Mouse (Mus musculus): ENCODE measurements around the gene Smpd2. TPM values are rescaled to one million over a fixed set of nuclear protein-coding genes. Genes with fewer than 3 reads are reported as not detected.
A peak's percentile ranks its signal among the peaks of the same experiment; 100 is the strongest.

The Smpd2 gene
- 50.7 and 56.7 TPM in 2 replicates for polyA plus RNA-seq (2014; fragmentation: Nextera tagmentation; extraction: Ambion mirVana)

DNA sequence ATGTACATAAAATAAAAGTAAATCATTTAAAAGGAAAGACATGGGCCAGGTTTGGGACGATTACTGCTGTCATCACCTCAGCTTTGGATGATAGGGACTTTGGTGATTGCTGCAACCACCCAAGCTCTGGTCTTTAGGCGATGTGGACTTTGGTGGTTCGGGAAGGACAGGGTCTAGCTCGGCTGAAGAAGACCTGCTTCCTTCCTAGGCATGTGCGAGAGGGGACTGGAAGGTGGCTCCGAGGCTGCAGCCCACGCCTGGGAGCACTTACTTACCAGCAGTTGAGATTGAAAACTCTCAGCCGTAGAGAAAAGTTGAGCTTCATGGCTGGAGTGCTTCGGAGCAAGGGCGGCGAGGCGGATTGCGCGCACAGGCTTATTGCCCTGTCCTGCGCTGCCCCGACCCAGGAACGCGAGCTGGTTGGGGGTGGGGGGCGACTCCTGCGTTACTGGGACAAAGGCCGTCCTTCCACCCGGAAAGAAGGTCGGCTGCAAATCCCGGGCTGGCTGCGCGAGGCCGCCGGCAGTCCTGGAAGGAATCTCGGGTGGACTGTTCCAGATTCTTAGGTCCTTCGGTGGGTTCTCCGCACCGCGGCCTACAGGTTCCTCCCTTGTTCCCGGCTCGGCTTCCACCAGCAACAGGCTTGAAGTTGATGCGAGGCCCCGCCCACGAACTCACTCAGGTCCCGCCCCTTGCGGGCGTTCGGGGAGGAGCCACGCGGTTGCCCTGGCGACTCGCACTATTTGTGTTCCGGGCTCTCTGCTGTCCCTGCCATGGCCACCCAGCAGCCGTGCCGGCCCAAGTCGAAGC, at the start of gene Smpd2, which contains the start of gene Ppil6:
Smpd2 (minus strand) TSS at position 662 of the 810 bp plus-strand sequence.
Ppil6 (plus strand) TSS at position 732 of the 810 bp plus-strand sequence.
- Histone ChIP-seq H3K4me3 (ENCODE audit: low read depth, low read length) (peak within 1 kb of the TSS; percentile 56), H3K4me2 (ENCODE audit: low read depth, low read length, severe bottlenecking) (peak within 1 kb of the TSS; percentile 86), H3K36me3 (ENCODE audit: control insufficient read depth, insufficient read depth, low read length) (no peaks in the 10 kb centered on the region; the same call in 1 of the 2 replicates), H3K9me3 (ENCODE audit: control insufficient read depth, low read length) (no peaks in the 10 kb centered on the region), H3K9ac (ENCODE audit: low read length) (peak within 1 kb of the TSS; percentile 78), H3K4me1 (replicated peaks; ENCODE audit: control insufficient read depth, insufficient read depth, low read length) (0 out of 2 replicates have a peak, but pooled peaks cover 10% of the 10 kb centered on the region), H3K27ac (ENCODE audit: low read depth, low read length) (no peak within 1 kb of the TSS), H3K27me3 (ENCODE audit: control insufficient read depth, insufficient read depth, low read length) (no peaks in the 10 kb centered on the region)
- WGBS: under 1% methylated on average over 50 of the region's 50 CpGs
- ATAC-seq (replicated peaks; ENCODE audit: low FRiP score) (peak; percentile 98), DNase-seq (ENCODE audit: low spot score) (peak; percentile 98)

DNA sequence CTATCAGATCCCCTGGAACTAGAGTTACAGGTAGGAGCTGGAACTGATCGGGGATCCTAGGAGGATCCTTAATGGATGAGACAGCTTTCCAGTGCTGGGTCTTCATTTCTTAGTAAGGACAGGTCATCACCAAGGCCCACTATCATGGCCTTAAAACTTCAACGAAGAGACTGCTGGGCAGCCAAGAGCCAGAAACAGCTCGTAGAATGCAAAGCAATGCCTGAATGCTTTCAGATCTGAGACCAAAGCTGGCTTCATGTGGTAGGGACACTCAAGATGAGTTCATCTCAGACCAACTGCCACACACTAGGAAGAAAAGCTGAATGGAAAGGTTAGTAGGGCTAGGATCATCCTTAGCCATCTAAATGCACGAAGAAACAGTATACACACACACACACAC, 48.8 kb upstream of the Smpd2 start:
- Histone ChIP-seq H3K36me3 (ENCODE audit: control insufficient read depth, insufficient read depth, low read length) (peaks cover 5% of the 10 kb centered on the region), H3K27ac (ENCODE audit: low read depth, low read length) (no peak overlapping the region), H3K4me2 (ENCODE audit: low read depth, low read length, severe bottlenecking) (no peak overlapping the region), H3K9me3 (ENCODE audit: control insufficient read depth, low read length) (no peaks in the 10 kb centered on the region), H3K4me3 (ENCODE audit: low read depth, low read length) (no peak overlapping the region), H3K27me3 (ENCODE audit: control insufficient read depth, insufficient read depth, low read length) (no peaks in the 10 kb centered on the region), H3K9ac (ENCODE audit: low read length) (no peak overlapping the region), H3K4me1 (replicated peaks; ENCODE audit: control insufficient read depth, insufficient read depth, low read length) (no peaks in the 10 kb centered on the region)
- ATAC-seq (replicated peaks; ENCODE audit: low FRiP score) (no peak), DNase-seq (ENCODE audit: low spot score) (no peak)
- 86% methylated on average over 4 of the region's 4 CpGs for WGBS

DNA sequence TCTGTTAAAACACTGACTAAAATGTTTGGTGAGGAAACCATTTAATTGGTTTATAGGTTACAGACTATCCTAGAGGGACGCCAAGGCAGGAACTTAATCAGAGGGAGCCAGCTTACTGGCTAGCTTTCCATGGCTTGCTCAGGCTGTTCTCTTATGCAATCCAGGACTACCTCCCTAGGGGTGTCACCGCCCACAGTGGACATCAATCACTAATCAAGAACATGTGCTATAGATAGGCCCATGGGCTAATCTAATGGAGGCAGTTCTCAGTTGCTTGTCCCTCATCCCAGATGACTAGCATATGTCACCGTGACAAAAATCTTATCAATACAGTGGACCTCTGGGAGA, 47.8 kb upstream of the Smpd2 start:
- DNase-seq (ENCODE audit: low spot score) (no peak), ATAC-seq (replicated peaks; ENCODE audit: low FRiP score) (no peak)
- Histone ChIP-seq H3K4me2 (ENCODE audit: low read depth, low read length, severe bottlenecking) (no peak overlapping the region), H3K4me3 (ENCODE audit: low read depth, low read length) (no peak overlapping the region), H3K4me1 (replicated peaks; ENCODE audit: control insufficient read depth, insufficient read depth, low read length) (no peaks in the 10 kb centered on the region), H3K27me3 (ENCODE audit: control insufficient read depth, insufficient read depth, low read length) (no peaks in the 10 kb centered on the region), H3K9me3 (ENCODE audit: control insufficient read depth, low read length) (no peaks in the 10 kb centered on the region), H3K36me3 (ENCODE audit: control insufficient read depth, insufficient read depth, low read length) (peaks cover 5% of the 10 kb centered on the region), H3K9ac (ENCODE audit: low read length) (no peak overlapping the region), H3K27ac (ENCODE audit: low read depth, low read length) (no peak overlapping the region)
- WGBS: 95% methylated on average over 3 of the region's 3 CpGs

DNA sequence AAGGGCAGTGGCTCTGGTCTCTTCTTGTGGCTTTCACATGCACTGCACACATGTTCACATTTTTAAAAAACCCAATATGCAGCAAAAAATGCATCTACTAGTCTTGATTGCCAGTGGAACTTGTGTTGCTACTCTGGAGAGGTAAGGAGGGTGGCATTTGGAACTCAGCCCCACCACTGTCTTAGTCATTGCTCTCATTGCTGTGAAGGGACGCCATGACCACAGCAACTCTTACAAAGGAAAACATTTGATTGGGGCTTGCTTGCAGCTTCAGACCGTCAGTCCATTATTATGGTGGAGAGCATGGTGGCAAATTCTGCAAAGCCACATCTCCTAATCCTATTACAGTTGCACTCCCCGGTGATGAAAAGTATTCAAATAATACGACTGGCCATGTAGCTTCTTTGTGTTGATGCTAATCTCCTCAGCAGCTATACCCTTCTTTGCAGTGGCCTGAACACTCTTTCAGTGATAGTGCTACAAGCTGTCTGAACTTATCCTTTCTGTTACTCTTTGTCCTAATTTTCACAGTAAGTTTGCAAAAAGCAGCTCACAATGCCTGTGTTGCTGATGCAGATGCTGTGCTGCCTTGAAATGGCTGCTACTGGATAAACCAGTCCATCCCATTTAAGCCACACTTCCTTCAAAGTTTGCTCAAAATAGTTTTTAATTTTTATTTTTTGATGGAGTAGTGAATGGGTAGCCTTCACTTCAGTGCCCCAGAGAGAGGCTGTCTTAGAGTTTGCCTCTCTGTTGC, 47.2 kb upstream of the Smpd2 start:
- Histone ChIP-seq H3K27me3 (ENCODE audit: control insufficient read depth, insufficient read depth, low read length) (no peaks in the 10 kb centered on the region), H3K27ac (ENCODE audit: low read depth, low read length) (no peak overlapping the region), H3K36me3 (ENCODE audit: control insufficient read depth, insufficient read depth, low read length) (peaks cover 5% of the 10 kb centered on the region), H3K4me2 (ENCODE audit: low read depth, low read length, severe bottlenecking) (no peak overlapping the region), H3K9ac (ENCODE audit: low read length) (no peak overlapping the region), H3K4me1 (replicated peaks; ENCODE audit: control insufficient read depth, insufficient read depth, low read length) (no peaks in the 10 kb centered on the region), H3K9me3 (ENCODE audit: control insufficient read depth, low read length) (no peaks in the 10 kb centered on the region), H3K4me3 (ENCODE audit: low read depth, low read length) (no peak overlapping the region)
- DNase-seq (ENCODE audit: low spot score) (no peak), ATAC-seq (replicated peaks; ENCODE audit: low FRiP score) (no peak)
- 56% methylated on average over 4 of the region's 4 CpGs for WGBS

DNA sequence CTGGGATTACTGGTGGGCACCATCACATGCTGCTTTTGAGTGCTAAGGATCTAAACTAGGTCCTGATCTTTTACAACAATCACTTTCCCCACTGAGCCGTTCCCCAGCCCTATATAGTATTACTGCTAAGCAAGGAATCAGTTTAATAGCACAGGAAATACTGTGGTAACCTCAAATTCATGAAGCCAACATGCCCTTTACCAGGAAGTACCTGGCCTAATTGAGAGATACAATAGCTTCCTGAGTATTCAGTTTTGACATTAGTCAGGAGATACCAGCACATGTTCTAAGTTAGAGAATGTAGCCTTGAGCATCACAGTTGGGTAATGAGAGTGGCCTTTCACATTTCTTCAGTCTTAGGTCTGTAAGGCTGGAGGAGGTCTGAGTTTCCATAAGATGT, 46.5 kb upstream of the Smpd2 start:
- no peak overlapping the region for H3K9ac ChIP-seq (ENCODE audit: low read length)
- no peak overlapping the region for H3K27ac ChIP-seq (ENCODE audit: low read depth, low read length)
- H3K9me3 ChIP-seq (ENCODE audit: control insufficient read depth, low read length): no peaks in the 10 kb centered on the region
- H3K27me3 ChIP-seq (ENCODE audit: control insufficient read depth, insufficient read depth, low read length): no peaks in the 10 kb centered on the region
- H3K36me3 ChIP-seq (ENCODE audit: control insufficient read depth, insufficient read depth, low read length): peaks cover 5% of the 10 kb centered on the region
- H3K4me3 ChIP-seq (ENCODE audit: low read depth, low read length): no peak overlapping the region
- H3K4me2 ChIP-seq (ENCODE audit: low read depth, low read length, severe bottlenecking): no peak overlapping the region
- H3K4me1 ChIP-seq (replicated peaks; ENCODE audit: control insufficient read depth, insufficient read depth, low read length): no peaks in the 10 kb centered on the region
- ATAC-seq (replicated peaks; ENCODE audit: low FRiP score): no peak
- no peak for DNase-seq (ENCODE audit: low spot score)
- WGBS: 87% methylated on average over 1 of the region's 1 CpGs

DNA sequence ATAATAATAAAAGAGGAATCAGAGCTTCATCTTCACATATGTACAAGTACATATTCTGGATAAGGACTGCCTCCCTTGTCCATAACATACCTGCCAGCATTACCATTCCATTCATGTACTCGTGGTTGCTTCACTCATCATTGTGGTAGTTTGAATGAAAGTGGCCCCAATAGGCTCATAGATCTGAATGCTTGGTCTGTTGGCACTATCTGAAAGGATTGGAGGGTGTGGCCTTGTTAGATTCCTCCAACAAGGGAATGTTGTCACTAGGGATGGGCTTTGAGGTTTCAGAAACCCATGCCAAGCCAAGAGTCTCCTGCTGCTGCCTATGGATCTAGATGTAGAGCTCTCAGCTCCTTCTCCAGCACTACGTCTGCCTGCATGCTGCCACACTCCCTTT, 45.8 kb upstream of the Smpd2 start:
- no peak overlapping the region for H3K9ac ChIP-seq (ENCODE audit: low read length)
- no peak overlapping the region for H3K4me3 ChIP-seq (ENCODE audit: low read depth, low read length)
- H3K36me3 ChIP-seq (ENCODE audit: control insufficient read depth, insufficient read depth, low read length): peaks cover 5% of the 10 kb centered on the region
- H3K27ac ChIP-seq (ENCODE audit: low read depth, low read length): no peak overlapping the region
- no peak overlapping the region for H3K4me2 ChIP-seq (ENCODE audit: low read depth, low read length, severe bottlenecking)
- DNase-seq (ENCODE audit: low spot score): no peak
- H3K27me3 ChIP-seq (ENCODE audit: control insufficient read depth, insufficient read depth, low read length): no peaks in the 10 kb centered on the region
- no peaks in the 10 kb centered on the region for H3K9me3 ChIP-seq (ENCODE audit: control insufficient read depth, low read length)
- 93% methylated on average over 2 of the region's 2 CpGs for WGBS
- ATAC-seq (replicated peaks; ENCODE audit: low FRiP score): no peak
- no peaks in the 10 kb centered on the region for H3K4me1 ChIP-seq (replicated peaks; ENCODE audit: control insufficient read depth, insufficient read depth, low read length)

DNA sequence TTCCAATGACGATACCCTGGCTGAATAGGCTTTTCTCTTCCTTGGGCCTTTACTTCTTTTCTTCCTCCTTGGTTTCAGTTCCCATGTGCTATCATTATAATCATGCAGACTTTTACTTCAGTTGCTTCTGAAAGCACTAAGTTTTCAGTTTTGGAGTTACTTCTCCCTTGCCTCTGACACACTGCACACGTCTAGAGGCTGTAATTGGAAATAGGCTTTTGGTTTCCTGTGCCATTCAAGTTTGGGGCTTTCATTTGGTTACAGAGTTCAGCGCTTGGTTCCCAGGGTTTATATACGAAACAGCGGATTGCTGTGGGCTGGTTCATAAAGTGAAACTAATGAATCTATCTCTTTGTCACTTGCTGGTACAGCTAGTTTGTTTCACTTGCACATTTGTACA, 39.8 kb upstream of the Smpd2 start:
- Histone ChIP-seq H3K4me1 (replicated peaks; ENCODE audit: control insufficient read depth, insufficient read depth, low read length) (no peaks in the 10 kb centered on the region), H3K9me3 (ENCODE audit: control insufficient read depth, low read length) (no peaks in the 10 kb centered on the region), H3K9ac (ENCODE audit: low read length) (no peak overlapping the region), H3K4me3 (ENCODE audit: low read depth, low read length) (no peak overlapping the region), H3K27me3 (ENCODE audit: control insufficient read depth, insufficient read depth, low read length) (no peaks in the 10 kb centered on the region), H3K4me2 (ENCODE audit: low read depth, low read length, severe bottlenecking) (no peak overlapping the region), H3K27ac (ENCODE audit: low read depth, low read length) (no peak overlapping the region), H3K36me3 (ENCODE audit: control insufficient read depth, insufficient read depth, low read length) (peaks cover 6% of the 10 kb centered on the region)
- 94% methylated on average over 5 of the region's 5 CpGs for whole genome bisulfite sequencing
- DNase-seq (ENCODE audit: low spot score) (no peak), ATAC-seq (replicated peaks; ENCODE audit: low FRiP score) (no peak)

DNA sequence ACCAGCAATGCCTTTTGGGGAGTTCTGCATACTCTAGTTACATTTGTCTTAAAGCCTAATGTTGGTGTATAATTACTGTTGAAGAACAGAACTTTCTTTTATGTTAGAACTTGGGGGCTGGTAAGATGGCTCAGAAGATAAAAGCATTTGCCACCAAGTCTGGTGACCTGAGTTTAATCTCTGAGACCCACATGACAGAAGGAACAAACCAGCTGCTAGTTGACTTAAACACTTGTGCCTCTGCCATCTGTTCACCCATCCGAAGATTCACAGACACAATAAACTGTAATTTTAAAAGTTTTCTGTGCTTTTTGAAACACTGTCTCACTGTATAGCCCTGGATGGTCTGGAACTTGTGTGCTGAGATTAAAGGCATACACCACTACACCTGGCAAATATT, 35.5 kb upstream of the Smpd2 start:
- H3K27ac ChIP-seq (ENCODE audit: low read depth, low read length): no peak overlapping the region
- H3K36me3 ChIP-seq (ENCODE audit: control insufficient read depth, insufficient read depth, low read length): peaks cover 3% of the 10 kb centered on the region; the same call in 1 of the 2 replicates
- 89% methylated on average over 1 of the region's 1 CpGs for WGBS
- H3K4me1 ChIP-seq (replicated peaks; ENCODE audit: control insufficient read depth, insufficient read depth, low read length): peaks cover 9% of the 10 kb centered on the region
- H3K4me3 ChIP-seq (ENCODE audit: low read depth, low read length): no peak overlapping the region
- no peaks in the 10 kb centered on the region for H3K27me3 ChIP-seq (ENCODE audit: control insufficient read depth, insufficient read depth, low read length)
- ATAC-seq (replicated peaks; ENCODE audit: low FRiP score) (no peak), DNase-seq (ENCODE audit: low spot score) (no peak)
- no peak overlapping the region for H3K4me2 ChIP-seq (ENCODE audit: low read depth, low read length, severe bottlenecking)
- H3K9ac ChIP-seq (ENCODE audit: low read length): no peak overlapping the region
- no peaks in the 10 kb centered on the region for H3K9me3 ChIP-seq (ENCODE audit: control insufficient read depth, low read length)
